Mouse (Mus musculus): ENCODE data around the gene Rnf39.

DNA sequence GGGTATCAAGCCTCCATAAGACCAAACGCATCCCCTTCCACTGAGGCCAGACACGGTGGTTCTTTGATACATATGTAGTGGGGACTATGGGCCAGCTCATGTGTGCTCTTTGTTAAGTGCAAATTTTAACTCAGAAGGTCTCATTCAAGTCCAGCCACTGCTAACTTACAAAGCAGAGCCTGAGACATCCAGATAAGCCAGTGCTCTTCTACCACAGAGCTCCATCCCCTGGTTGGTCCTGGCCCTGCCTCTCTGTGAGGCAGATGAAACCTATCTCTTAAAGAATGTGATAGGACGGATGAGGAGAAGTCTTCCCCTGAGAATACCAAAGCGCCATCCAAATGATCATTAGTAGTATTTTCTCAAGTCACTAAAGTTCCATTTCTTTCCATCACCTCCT lies 43.3 kb upstream of the Rnf39 start:
- TF ChIP-seq CTCF (IDR thresholded peaks at IDR 0.05; ENCODE audit: insufficient read depth, low read depth, low read length) (no peak), POLR2A (IDR thresholded peaks at IDR 0.05; ENCODE audit: insufficient read depth, low read depth, low read length) (no peak)

Data from olfactory bulb, adult 2 months (tissue).